Mouse (Mus musculus): ENCODE data around the gene Igf2r. TPM values are rescaled to one million over a fixed set of nuclear protein-coding genes. Genes with fewer than 3 reads are reported as not detected.

Gene Igf2r
- 11.5 and 13.4 TPM in 2 replicates for polyA plus RNA-seq (2015; fragmentation: Nextera tagmentation; extraction: Ambion mirVana)

DNA sequence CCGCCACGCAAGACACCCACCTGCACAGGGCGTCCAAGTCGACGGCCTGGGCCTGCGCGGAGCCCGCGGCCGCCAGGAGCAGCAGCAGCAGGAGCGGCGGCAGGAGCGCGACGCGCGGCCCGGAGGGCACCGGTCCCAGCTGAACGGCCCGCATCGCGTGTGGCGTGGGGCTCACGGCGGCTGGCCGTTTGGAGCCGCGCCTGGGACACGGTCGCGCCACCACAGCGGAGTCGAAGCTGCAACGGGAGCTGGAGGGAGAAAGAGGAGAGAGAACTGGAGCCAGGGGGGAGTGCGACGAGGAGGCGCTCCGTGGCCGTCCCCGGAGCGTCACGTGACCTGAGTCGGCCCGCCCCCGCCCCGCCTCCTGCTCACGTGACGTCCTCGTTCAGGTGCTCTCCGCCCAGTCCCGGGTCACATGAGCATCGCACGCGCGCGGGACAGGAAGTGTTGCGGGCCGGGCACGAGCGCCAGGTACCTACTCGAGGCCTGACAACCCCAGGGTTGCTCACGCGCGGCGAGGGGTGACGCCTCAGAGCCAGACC lies at the start of gene Igf2r:
Gene Igf2r (minus strand): TSS at position 285 of the 542 bp plus-strand sequence.
- Histone ChIP-seq H3K27ac (replicated peaks) (peak within 1 kb of the TSS; percentile 83), H3K36me3 (0 out of 2 replicates have a peak, but pooled peaks cover 3% of the 10 kb centered on the region), H3K27me3 (no peaks in the 10 kb centered on the region), H3K4me1 (replicated peaks) (peaks cover 43% of the 10 kb centered on the region), H3K9me3 (no peaks in the 10 kb centered on the region), H3K4me3 (peak within 1 kb of the TSS; percentile 86), H3K9ac (peak within 1 kb of the TSS; percentile 87), H3K4me2 (peak within 1 kb of the TSS; percentile 75)
- WGBS = 13% methylated on average over 61 of the region's 67 CpGs
- ATAC-seq (ENCODE audit: low read depth) = peak; percentile 95

DNA sequence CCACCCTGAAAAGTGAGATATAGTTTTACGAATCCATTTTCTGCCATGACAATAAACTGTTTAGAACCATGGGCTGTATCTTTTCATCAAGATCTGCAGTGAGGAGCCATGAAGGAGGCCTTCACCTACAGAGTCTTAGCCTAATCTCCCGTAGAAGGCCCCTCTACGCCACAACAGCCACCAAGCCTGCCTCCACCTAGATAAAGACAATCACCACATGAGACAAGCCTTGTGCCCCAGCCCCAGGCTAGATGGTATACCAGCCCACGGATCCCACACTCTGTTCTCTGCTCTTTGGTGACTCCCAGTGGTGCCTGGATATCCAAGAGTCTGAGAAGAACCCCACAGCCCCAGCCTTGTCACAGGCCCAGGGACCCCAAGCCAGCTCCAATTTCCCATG lies 46.4 kb upstream of the Igf2r start:
- ATAC-seq (ENCODE audit: low read depth) = no peak
- H3K27ac ChIP-seq (replicated peaks) = no peak overlapping the region
- no peaks in the 10 kb centered on the region for H3K4me1 ChIP-seq (replicated peaks)
- 0 out of 2 replicates have a peak, but pooled peaks cover 5% of the 10 kb centered on the region for H3K36me3 ChIP-seq
- H3K4me2 ChIP-seq = no peak overlapping the region
- H3K4me3 ChIP-seq = no peak overlapping the region
- no peaks in the 10 kb centered on the region for H3K27me3 ChIP-seq
- 0 out of 2 replicates have a peak, but pooled peaks cover under 1% of the 10 kb centered on the region for H3K9me3 ChIP-seq
- WGBS = 91% methylated on average over 4 of the region's 4 CpGs
- no peak overlapping the region for H3K9ac ChIP-seq

DNA sequence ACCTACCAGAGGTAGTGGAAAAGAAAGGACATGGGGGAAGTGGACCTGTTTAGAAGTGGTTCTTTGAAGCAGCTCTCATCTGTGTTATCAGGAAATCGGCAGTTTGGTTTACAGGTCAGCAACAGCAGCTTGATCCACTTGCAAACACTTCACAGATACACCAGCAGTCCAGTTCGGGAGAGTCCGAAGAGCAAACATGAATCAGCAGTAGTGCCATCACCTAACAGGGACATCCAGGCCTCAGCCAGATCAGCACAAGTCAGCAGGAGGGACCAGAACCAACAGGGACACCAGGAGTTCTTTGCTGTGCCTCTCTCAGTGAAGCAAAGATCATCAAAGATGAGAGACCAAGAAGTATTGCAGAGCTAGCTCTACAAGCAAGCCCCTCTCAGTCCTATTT lies 45.0 kb upstream of the Igf2r start:
- H3K4me3 ChIP-seq = no peak overlapping the region
- no peaks in the 10 kb centered on the region for H3K9me3 ChIP-seq
- WGBS = 94% methylated on average over 3 of the region's 3 CpGs
- H3K4me2 ChIP-seq = no peak overlapping the region
- 0 out of 2 replicates have a peak, but pooled peaks cover 5% of the 10 kb centered on the region for H3K36me3 ChIP-seq
- no peak overlapping the region for H3K9ac ChIP-seq
- no peaks in the 10 kb centered on the region for H3K27me3 ChIP-seq
- ATAC-seq (ENCODE audit: low read depth) = no peak
- H3K4me1 ChIP-seq (replicated peaks) = peaks cover 4% of the 10 kb centered on the region
- no peak overlapping the region for H3K27ac ChIP-seq (replicated peaks)

DNA sequence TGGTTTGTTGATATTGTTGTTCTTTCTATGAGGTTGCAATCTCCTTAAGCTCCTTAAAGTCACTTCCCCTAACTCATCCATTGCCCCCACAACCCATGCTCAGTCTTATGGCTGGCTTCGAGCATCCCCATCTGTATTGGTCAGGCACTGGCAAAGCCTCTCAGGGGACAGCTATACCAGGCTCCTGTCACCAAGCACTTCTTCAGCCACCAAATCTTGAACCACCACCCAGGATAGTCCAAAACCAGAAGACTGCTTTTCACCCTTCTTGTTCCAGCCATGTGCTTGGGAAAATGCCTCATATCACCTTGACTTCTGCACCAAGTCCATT lies 41.5 kb upstream of the Igf2r start:
- Histone ChIP-seq H3K4me2 (no peak overlapping the region), H3K9ac (no peak overlapping the region), H3K9me3 (no peaks in the 10 kb centered on the region), H3K4me1 (replicated peaks) (peaks cover 4% of the 10 kb centered on the region), H3K36me3 (no peaks in the 10 kb centered on the region), H3K4me3 (no peak overlapping the region), H3K27ac (replicated peaks) (no peak overlapping the region), H3K27me3 (no peaks in the 10 kb centered on the region)
- WGBS = 95% methylated on average over 1 of the region's 1 CpGs
- 0 out of 2 replicates have a peak, but pooled peaks have one; percentile 41 for ATAC-seq (ENCODE audit: low read depth)

DNA sequence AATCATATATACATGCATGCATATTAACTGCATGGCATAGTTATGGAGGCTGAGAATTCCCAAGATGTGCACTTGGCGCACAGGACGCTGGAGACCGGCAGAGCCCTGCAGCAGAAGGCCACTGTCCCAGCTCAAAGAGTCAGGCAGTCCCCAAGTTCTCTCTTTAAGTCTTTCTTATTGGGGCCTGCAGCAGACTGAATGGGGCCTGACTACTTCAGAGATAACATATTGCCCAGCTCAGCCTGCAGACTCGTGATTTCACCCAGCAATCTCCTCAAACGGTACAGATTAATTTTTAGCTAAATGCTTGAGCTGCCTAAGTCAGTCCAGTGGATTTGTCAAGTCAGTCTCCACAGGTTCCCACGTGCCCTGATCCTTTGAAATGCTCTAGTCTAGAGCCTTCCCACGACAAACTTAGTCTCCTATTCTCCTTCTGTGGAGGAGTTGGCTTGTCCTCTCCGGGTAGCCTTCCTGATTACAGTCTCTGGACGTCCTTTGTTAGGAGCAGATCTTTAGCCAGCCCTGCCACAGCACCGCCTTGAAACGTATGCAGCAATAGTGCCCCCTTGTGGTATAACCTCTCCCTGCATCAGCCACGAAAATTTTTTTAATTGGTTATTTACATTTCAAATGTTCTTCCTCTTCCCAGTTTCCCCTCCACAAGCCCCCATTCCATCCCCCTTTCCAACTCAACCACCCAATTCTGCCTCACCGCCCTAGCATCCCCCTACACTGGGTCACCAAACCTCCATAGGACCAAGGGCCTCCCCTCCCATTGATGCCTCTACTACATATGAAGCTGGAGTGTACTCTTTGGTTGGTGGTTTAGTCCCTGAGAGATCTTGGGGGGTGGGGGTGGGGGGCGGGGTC lies 40.9 kb upstream of the Igf2r start:
- ATAC-seq (ENCODE audit: low read depth) = peak; percentile 92
- Histone ChIP-seq H3K9ac (peak overlapping the region; percentile 31; the same call in 1 of the 2 replicates), H3K4me2 (no peak overlapping the region), H3K27ac (replicated peaks) (0 out of 2 replicates have a peak overlapping the region, but pooled peaks have one; percentile 59), H3K36me3 (no peaks in the 10 kb centered on the region), H3K4me3 (no peak overlapping the region), H3K27me3 (no peaks in the 10 kb centered on the region), H3K9me3 (no peaks in the 10 kb centered on the region), H3K4me1 (replicated peaks) (peaks cover 4% of the 10 kb centered on the region)
- 28% methylated on average over 14 of the region's 14 CpGs for WGBS

DNA sequence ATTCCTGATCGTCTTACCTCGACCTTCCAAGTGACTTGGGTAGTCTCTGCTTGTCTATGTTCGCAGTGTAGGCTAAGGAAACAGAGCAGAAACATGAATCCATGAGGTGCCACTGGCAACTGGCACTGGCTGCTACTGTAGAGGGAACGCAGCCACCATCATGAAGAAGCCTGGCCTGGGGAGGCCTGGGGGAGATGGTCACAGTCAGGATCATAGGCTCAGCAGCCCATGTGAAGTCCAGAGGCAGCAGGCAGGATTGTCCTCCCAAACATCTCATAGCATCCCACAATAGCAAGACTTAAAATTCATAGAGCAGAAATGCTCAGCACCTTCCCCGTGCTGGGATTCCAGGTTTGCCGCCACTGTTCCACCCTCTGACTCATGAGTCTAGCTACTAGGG lies 39.4 kb upstream of the Igf2r start:
- Histone ChIP-seq H3K9ac (no peak overlapping the region), H3K4me1 (replicated peaks) (peaks cover 4% of the 10 kb centered on the region), H3K27ac (replicated peaks) (no peak overlapping the region), H3K4me3 (no peak overlapping the region), H3K27me3 (no peaks in the 10 kb centered on the region), H3K9me3 (no peaks in the 10 kb centered on the region), H3K4me2 (no peak overlapping the region), H3K36me3 (no peaks in the 10 kb centered on the region)
- no peak for ATAC-seq (ENCODE audit: low read depth)
- 92% methylated on average over 6 of the region's 6 CpGs for WGBS

DNA sequence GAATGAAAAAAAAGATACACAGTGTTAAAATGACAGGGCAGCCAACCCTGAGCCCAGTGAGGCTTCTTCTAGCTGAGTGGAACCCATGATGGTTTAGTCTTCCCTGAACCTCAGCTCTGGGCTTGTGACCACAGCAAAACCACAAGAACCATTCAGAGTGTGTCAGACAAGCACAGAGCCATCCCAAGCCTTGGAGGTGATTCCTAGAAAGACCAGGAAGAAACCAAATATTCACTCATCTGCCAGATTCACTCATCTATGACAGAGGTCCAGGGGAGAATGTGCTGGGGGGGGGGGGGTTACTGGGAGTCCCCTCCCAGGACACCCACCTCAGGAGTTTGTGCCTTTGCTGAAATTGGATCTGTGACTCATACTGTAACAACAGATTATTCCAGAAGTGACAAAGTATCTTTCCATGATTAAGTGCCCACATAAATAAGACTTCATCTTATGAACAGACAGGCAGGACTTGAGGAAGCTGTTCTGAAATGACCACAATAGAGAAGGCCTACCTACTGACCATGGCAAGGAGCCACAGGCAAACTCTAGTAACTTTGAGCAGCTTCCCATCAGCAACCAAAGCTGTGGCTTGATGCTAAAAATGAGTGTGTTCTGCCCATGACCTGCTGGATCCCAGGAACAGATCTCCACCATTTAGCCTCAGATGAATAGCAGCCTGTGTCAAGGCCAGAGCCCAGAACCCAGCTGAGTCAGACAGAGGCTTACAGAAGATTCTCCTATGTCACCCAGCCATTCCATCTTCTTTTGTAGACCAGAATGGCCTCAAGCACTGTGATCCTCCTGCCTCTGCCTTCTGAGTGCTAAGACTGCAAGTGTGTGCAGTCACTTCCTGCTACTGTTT lies 35.4 kb upstream of the Igf2r start:
- Histone ChIP-seq H3K36me3 (no peaks in the 10 kb centered on the region), H3K4me2 (no peak overlapping the region), H3K4me3 (no peak overlapping the region), H3K27me3 (no peaks in the 10 kb centered on the region), H3K27ac (replicated peaks) (no peak overlapping the region), H3K9ac (no peak overlapping the region), H3K9me3 (no peaks in the 10 kb centered on the region), H3K4me1 (replicated peaks) (0 out of 2 replicates have a peak, but pooled peaks cover 5% of the 10 kb centered on the region)
- no peak for ATAC-seq (ENCODE audit: low read depth)

DNA sequence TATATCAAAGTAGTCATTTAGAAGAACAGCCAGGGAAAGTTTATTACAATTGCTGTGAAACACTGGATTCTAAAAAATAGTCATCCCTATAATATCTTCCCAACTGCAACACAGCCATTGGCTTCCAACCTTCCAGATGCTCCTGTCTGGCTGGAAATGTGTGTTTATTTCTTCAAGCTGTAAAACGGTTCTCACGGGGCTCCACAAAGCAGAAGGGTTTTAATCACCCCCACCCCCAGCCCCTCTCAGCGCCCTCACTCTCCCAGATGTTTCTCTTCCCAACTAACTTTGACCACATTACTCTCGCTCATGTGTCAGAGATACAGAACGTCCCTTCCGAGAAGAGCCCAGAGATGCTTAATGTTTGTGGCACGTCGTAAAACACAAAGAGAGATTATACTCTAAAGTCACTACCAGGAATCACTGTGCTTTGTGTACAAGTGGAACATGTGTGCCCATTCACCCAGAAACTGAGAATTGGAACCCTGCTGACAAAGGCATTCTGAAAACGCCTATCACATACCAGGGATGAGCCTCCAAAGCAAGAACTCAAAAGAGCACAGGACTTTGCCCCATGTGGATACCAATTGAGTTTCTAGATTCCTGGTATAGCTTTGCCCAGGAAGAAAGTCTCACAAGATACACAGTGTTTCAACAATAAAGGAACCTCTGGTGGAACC lies 32.5 kb upstream of the Igf2r start:
- Histone ChIP-seq H3K4me1 (replicated peaks) (0 out of 2 replicates have a peak, but pooled peaks cover 5% of the 10 kb centered on the region), H3K27ac (replicated peaks) (no peak overlapping the region), H3K4me3 (no peak overlapping the region), H3K9ac (no peak overlapping the region), H3K36me3 (no peaks in the 10 kb centered on the region), H3K27me3 (no peaks in the 10 kb centered on the region), H3K4me2 (no peak overlapping the region), H3K9me3 (no peaks in the 10 kb centered on the region)
- no peak for ATAC-seq (ENCODE audit: low read depth)
- WGBS = 27% methylated on average over 9 of the region's 9 CpGs

DNA sequence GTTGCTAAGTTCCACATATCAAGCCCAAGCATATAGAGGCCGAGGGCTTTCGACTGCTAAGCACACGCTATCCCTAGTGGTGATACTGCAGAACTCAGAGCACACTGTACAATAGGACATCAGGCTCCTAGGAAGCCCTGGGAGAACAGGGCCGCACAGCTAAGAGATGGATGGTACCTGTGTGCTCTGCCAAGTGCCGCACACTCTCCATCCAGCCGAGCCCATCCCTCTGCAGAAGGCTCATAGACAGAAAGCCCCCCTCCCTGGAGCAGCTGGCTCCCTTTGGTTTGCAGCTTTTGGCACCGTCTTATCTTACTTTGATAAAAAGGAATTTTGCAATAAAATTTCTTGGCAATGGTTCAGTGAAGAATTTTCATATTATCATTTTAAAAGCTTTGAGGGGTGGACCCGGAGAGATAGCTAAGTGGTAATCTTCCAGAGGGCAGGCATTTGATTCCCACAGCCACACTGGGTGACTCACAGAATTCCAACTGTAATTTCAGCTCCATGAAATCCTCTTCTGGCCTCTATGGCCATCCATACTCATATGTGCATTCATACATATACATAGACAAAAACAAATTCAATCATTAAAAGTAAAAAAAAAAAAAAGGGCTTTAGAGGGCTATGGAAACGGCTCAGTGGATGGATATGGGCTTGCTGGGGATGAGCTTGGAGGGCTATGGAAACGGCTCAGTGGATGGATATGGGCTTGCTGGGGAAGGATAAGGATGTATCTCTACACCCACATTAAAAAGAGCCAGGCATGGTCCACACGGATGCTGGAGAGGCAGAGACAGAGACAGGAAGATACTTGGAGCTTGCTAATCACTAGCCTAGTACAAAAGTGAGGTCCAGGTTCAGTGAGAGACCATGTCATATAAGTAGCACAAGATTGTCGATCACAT lies 30.2 kb upstream of the Igf2r start:
- H3K4me1 ChIP-seq (replicated peaks) = 0 out of 2 replicates have a peak, but pooled peaks cover 5% of the 10 kb centered on the region
- no peak overlapping the region for H3K27ac ChIP-seq (replicated peaks)
- ATAC-seq (ENCODE audit: low read depth) = peak; percentile 27; the same call in 1 of the 2 replicates
- no peak overlapping the region for H3K4me2 ChIP-seq
- H3K36me3 ChIP-seq = no peaks in the 10 kb centered on the region
- H3K27me3 ChIP-seq = no peaks in the 10 kb centered on the region
- no peaks in the 10 kb centered on the region for H3K9me3 ChIP-seq
- H3K9ac ChIP-seq = no peak overlapping the region
- WGBS = 85% methylated on average over 12 of the region's 12 CpGs
- no peak overlapping the region for H3K4me3 ChIP-seq

DNA sequence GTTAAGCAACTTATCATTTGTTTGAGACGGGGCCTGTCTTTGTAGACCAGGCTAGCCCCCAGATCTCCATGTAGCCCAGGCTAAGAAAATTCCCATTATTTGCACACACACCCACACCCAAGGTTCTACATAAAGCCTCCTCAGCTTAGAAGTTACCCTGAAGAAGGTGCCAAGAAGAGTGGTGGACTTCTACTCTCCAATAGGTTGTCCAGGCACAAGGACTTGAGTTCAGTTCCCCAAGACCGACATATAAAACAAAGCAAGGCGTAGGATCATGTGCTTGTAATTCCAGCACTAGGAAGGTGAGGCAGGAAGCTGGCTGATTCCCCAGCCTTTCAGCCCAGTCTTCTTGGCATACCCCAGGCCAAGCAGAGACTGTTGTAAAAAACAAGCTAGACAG lies 29.1 kb upstream of the Igf2r start:
- H3K27ac ChIP-seq (replicated peaks) = no peak overlapping the region
- no peak overlapping the region for H3K4me3 ChIP-seq
- no peaks in the 10 kb centered on the region for H3K27me3 ChIP-seq
- 88% methylated on average over 3 of the region's 3 CpGs for WGBS
- no peak overlapping the region for H3K4me2 ChIP-seq
- no peak overlapping the region for H3K9ac ChIP-seq
- peaks cover 12% of the 10 kb centered on the region for H3K4me1 ChIP-seq (replicated peaks)
- ATAC-seq (ENCODE audit: low read depth) = no peak
- no peaks in the 10 kb centered on the region for H3K9me3 ChIP-seq
- no peaks in the 10 kb centered on the region for H3K36me3 ChIP-seq
